Mouse (Mus musculus) limb, embryonic 14.5 days (tissue): ENCODE results near the gene Prex1. TPM values are rescaled to one million over a fixed set of nuclear protein-coding genes. Genes with fewer than 3 reads are reported as not detected.
A peak's percentile ranks its signal among the peaks of the same experiment; 100 is the strongest.

Source experiments
- ATAC-seq: fragments of 200-750 bp; cut with Nextera tagmentation; 2 replicates; pipeline ENCODE4 v1.8.0; 2017; ENCODE audit warnings: low read depth, moderate number of reproducible peaks, moderate TSS enrichment; ENCODE audit not compliant: low FRiP score
- DNase-seq: peaks from one replicate; pipeline ENCODE4 v3.0.0-alpha.2; 2015; ENCODE audit warnings: low spot score
- H3K27ac ChIP-seq: fragments of 300-500 bp; sonication (generic); replicated peaks from 2 replicates; pipeline ENCODE4 v1.5.1; 2014; ENCODE audit warnings: low read depth, mild to moderate bottlenecking, low read length, moderate library complexity, mixed read lengths
- H3K27me3 ChIP-seq: fragments of 300-500 bp; sonication (generic); 2 replicates; pipeline ENCODE4 v1.6.1; 2014; ENCODE audit warnings: low read length, mixed read lengths; ENCODE audit not compliant: control insufficient read depth, insufficient read depth
- H3K36me3 ChIP-seq: fragments of 300-500 bp; sonication (generic); 2 replicates; pipeline ENCODE4 v1.6.1; 2014; ENCODE audit warnings: mild to moderate bottlenecking, low read length, moderate library complexity, mixed read lengths; ENCODE audit not compliant: control insufficient read depth, insufficient read depth
- H3K4me1 ChIP-seq: fragments of 300-500 bp; sonication (generic); 2 replicates; pipeline ENCODE4 v1.6.1; 2014; ENCODE audit warnings: antibody characterized with exemption, low read length, mixed read lengths; ENCODE audit not compliant: control insufficient read depth, insufficient read depth
- H3K4me2 ChIP-seq: fragments of 300-500 bp; sonication (generic); replicated peaks from 2 replicates; pipeline ENCODE4 v1.6.1; 2014; ENCODE audit warnings: low read depth, mild to moderate bottlenecking, low read length, moderate library complexity; ENCODE audit not compliant: severe bottlenecking
- H3K4me3 ChIP-seq: fragments of 300-500 bp; sonication (generic); replicated peaks from 2 replicates; pipeline ENCODE4 v1.5.1; 2014; ENCODE audit warnings: low read length
- H3K9ac ChIP-seq: fragments of 300-500 bp; sonication (generic); 2 replicates; pipeline ENCODE4 v1.6.1; 2014; ENCODE audit warnings: mild to moderate bottlenecking, low read depth, low read length, moderate library complexity; ENCODE audit not compliant: severe bottlenecking
- H3K9me3 ChIP-seq: fragments of 300-500 bp; sonication (generic); 2 replicates; pipeline ENCODE4 v1.6.1; 2016; ENCODE audit warnings: low read length; ENCODE audit not compliant: control insufficient read depth
- POLR2A ChIP-seq: fragments of 200-500 bp; IDR thresholded peaks from 2 replicates; pipeline ENCODE4 v1.8.0; 2012; ENCODE audit warnings: inconsistent platforms, mild to moderate bottlenecking, moderate library complexity, borderline replicate concordance; ENCODE audit not compliant: insufficient read depth, insufficient read length; ENCODE audit errors: extremely low read depth
- WGBS: fragments of 180-500 bp; shearing (Covaris S2); extraction: QIAGEN DNeasy Blood & Tissue Kit; methylation state at CpG from one replicate; pipeline ENCODE4 v1.1.7; 2014; 5-methylcytosine and 5-hydroxymethylcytosine counted together
- polyA plus RNA-seq, 2 experiments: library from polyadenylated mRNA; depleted of rRNA in 1 of 2; stranded (reverse) in 1 of 2; unstranded in 1 of 2; fragments of >200 nt; fragmentation: Nextera tagmentation in 1 of 2; extraction: Ambion mirVana in 1 of 2; gene quantifications; 2 replicates each; pipeline versions ENCODE4 v1.2.1 to v1.2.3; 2012 to 2014

Prex1 gene
- polyA plus RNA-seq, 2 experiments: 20.1 to 27.9 TPM

DNA sequence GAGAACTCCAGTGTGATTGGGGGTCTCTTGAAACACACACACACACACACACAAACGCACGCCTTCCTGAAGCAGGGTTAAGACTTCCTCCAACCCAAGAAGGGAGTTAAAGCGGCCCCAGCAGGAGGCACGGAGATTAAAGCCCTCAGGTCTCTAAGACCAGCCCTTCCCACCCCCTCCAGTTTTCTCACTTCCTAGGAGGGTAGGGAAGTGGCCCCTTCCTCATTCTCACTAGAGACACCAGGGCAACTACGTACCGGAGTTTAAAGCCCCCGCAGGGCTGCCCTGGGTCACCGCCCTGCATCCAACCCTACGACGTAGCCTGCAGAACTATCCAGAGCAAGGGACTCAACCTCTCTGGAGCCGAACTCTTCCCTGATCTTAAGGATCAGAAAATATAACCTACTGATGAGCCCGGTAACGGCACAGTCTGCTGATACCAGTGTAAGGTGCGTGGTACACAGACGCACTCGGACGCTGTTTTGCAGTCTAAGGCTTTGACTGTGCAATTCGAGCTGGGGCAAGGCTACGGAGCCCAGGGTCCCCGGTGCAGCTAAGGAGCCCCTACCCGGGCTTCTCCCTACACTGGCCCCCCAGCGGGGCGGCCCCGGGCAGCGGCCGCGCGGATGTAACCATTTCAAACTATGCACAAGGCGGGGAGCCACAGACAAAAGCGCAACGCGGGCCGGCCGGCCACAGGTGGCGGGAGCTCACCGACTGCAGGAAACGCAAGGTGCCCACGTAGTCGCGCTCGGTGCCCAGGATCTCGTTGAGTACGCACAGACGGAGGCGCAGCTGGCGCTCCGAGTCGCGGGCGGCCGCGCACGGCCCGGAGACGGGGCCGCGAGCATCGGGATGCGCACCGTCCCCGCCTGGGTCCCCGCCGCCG, 587 bp downstream of the Prex1 start:
- 2% methylated on average over 46 of the region's 64 CpGs for WGBS

GRCm38 (mm10) chr2:166712310-166712709, 1.3 kb downstream of the Prex1 start:
- 2% methylated on average over 4 of the region's 4 CpGs for WGBS
- H3K9ac ChIP-seq: peak overlapping the region; percentile 74; the same call in 1 of the 2 replicates
- H3K27me3 ChIP-seq: no peaks in the 10 kb centered on the region
- H3K27ac ChIP-seq: no peak overlapping the region
- H3K36me3 ChIP-seq: no peaks in the 10 kb centered on the region
- no peak for ATAC-seq
- H3K9me3 ChIP-seq: no peaks in the 10 kb centered on the region
- H3K4me1 ChIP-seq: peaks cover 24% of the 10 kb centered on the region
- TF ChIP-seq POLR2A: no peak
- H3K4me2 ChIP-seq: peak overlapping the region; percentile 93
- peak overlapping the region; percentile 88 for H3K4me3 ChIP-seq
- no peak for DNase-seq

More for the DNA sequence above, 587 bp downstream of the Prex1 start:
- Histone ChIP-seq H3K27me3 (no peaks in the 10 kb centered on the region), H3K4me1 (peaks cover 24% of the 10 kb centered on the region), H3K4me3 (peak overlapping the region; percentile 88), H3K27ac (peak overlapping the region; percentile 61; the same call in 1 of the 2 replicates), H3K9me3 (no peaks in the 10 kb centered on the region), H3K9ac (peak overlapping the region; percentile 74), H3K36me3 (no peaks in the 10 kb centered on the region), H3K4me2 (peak overlapping the region; percentile 93)
- ATAC-seq (peak; percentile 39), DNase-seq (peak; percentile 18)
- no peak for TF ChIP-seq POLR2A

DNA sequence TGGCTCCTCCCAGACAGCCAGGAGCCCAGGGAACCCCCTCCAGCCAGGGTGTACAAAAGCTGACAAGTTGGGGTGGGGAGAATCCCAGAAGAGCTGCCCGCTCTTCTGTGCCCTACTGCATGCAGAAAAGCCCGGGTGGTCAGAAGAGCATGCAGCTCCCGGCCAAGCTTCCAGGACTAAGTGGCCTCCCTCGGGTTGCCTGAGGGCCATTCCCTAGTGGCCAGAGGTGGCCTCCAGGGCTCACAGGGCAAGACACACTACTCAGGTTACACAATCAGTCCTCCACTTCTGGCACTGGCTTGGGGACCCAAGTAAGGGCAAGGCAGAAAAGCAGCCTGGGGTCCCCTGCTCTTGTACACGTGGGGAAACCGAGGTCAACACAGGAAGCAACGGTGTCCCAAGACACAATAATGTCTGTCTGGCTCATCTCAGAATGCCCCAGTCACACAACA, 1.9 kb downstream of the Prex1 start:
- ATAC-seq (no peak), DNase-seq (no peak)
- no peak for TF ChIP-seq POLR2A
- no peaks in the 10 kb centered on the region for H3K36me3 ChIP-seq
- H3K4me1 ChIP-seq: peaks cover 24% of the 10 kb centered on the region
- H3K4me2 ChIP-seq: peak overlapping the region; percentile 93
- no peaks in the 10 kb centered on the region for H3K27me3 ChIP-seq
- H3K9me3 ChIP-seq: no peaks in the 10 kb centered on the region
- H3K9ac ChIP-seq: peak overlapping the region; percentile 35; the same call in 1 of the 2 replicates
- WGBS: 25% methylated on average over 7 of the region's 7 CpGs
- H3K4me3 ChIP-seq: peak overlapping the region; percentile 88
- H3K27ac ChIP-seq: no peak overlapping the region

DNA sequence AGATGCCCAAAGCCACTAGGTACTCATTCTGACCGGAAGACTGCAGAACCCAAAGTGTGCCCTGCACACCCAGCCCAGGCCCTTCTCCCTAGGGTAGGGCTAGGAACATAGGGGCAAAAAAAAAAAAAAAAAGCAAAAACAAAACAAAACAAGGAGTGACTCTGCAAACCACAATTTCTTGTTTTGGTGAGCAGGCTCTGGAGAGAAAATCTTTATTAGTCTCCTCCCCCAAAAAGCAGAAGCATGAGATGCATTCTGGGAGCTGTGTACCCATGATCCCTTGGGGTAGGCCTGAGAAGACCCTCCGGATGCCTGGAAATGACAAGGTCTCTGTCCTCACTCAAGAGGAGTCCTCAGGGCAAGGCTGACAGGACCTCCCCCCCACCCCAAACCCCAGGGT, 3.7 kb downstream of the Prex1 start:
- Histone ChIP-seq H3K4me3 (no peak overlapping the region), H3K27me3 (no peaks in the 10 kb centered on the region), H3K27ac (no peak overlapping the region), H3K4me2 (no peak overlapping the region), H3K9ac (no peak overlapping the region), H3K4me1 (peaks cover 24% of the 10 kb centered on the region), H3K36me3 (peaks cover 3% of the 10 kb centered on the region; the same call in 1 of the 2 replicates), H3K9me3 (no peaks in the 10 kb centered on the region)
- TF ChIP-seq POLR2A: no peak
- DNase-seq: no peak
- no peak for ATAC-seq
- 88% methylated on average over 2 of the region's 2 CpGs for WGBS

DNA sequence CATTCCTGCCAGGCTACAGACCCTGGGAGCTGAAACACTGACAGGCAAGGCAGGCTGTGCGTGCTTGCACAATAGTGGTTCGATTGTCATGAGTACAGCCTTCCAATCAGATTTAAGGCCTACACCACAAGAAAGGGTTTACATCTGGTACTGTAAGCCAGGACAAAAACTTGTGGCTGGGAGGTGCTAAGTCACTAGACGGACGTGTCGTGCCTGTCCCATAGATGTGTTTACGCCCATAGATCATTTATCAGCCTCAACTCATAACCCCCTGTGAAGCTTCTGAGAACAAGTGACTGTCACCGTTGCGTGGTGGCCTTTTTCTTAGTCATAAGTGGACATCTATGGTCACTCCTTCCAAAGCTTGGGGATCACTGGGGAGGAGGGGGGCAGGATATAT, 5.3 kb downstream of the Prex1 start:
- no peaks in the 10 kb centered on the region for H3K27me3 ChIP-seq
- peaks cover 3% of the 10 kb centered on the region; the same call in 1 of the 2 replicates for H3K36me3 ChIP-seq
- H3K4me1 ChIP-seq: peaks cover 15% of the 10 kb centered on the region
- H3K9me3 ChIP-seq: no peaks in the 10 kb centered on the region
- no peak overlapping the region for H3K27ac ChIP-seq
- H3K9ac ChIP-seq: no peak overlapping the region
- H3K4me3 ChIP-seq: no peak overlapping the region
- ATAC-seq (no peak), DNase-seq (no peak)
- no peak for TF ChIP-seq POLR2A
- 84% methylated on average over 8 of the region's 8 CpGs for WGBS
- no peak overlapping the region for H3K4me2 ChIP-seq
